Mouse (Mus musculus): ENCODE results near the gene Park7. TPM values are rescaled to one million over a fixed set of nuclear protein-coding genes. Genes with fewer than 3 reads are reported as not detected.
A peak's percentile ranks its signal among the peaks of the same experiment; 100 is the strongest.
"Not testable (repeated sequence)": the region's sequence is repeated elsewhere in the genome, so short reads cannot be mapped to it uniquely, and the experiment has no call there.

Gene Park7
- polyA plus RNA-seq, 1 experiment: 92.2 TPM

DNA sequence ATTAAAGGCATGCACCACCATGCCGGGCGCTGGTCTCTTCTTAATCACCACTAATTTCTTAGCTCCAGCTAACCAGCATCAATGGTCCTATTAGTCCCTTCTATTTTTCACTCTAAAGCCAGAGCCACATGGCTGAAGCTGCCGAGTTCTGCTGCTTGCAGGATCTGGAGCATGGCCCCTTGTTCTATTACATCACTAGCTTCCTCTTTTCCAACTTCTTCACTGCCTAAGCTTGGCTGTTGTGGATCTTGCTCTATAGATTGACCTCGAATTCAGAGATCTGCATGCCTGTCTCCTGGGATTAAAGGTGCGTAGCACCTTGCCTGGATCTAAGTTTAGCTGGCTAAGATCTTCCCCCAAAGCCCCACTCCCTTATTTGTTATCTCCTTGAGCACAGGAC, 31.6 kb downstream of the Park7 start:
- H3K4me1 ChIP-seq (ENCODE audit: control insufficient read depth, insufficient read depth, low read length): peaks cover 8% of the 10 kb centered on the region
- no peak overlapping the region for H3K4me3 ChIP-seq (ENCODE audit: insufficient read depth, low read length)
- TF ChIP-seq CTCF (IDR thresholded peaks at IDR 0.05; ENCODE audit: low read depth, low read length): no peak
- TF ChIP-seq POLR2A (IDR thresholded peaks at IDR 0.05; ENCODE audit: borderline replicate concordance, low read depth, low read length): no peak
- H3K27ac ChIP-seq (ENCODE audit: insufficient read depth, low read depth, low read length): no peak overlapping the region

DNA sequence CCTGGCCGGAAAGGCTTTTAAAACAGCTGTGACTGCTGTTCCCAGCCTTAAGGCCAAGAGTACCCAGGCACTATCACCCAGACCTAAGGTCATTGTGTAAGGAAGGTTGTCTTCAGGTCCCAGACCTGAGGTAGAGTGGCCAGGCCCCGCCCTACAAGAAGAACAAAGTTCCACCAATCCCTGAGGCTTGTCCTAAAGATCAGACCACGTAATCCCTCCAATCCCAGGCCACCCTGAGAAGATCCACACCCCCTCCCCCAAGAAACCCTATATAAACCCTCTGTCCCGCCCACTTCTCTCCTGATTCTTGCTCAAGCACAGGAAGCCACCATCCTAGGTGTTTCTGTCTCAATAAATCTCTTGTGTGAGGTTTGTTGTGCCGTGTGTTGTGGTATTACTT, 33.9 kb downstream of the Park7 start:
- Histone ChIP-seq H3K4me1 (ENCODE audit: control insufficient read depth, insufficient read depth, low read length) (peaks cover 8% of the 10 kb centered on the region), H3K4me3 (ENCODE audit: insufficient read depth, low read length) (no peak overlapping the region), H3K27ac (ENCODE audit: insufficient read depth, low read depth, low read length) (no peak overlapping the region)
- TF ChIP-seq POLR2A (IDR thresholded peaks at IDR 0.05; ENCODE audit: borderline replicate concordance, low read depth, low read length): no peak
- no peak for TF ChIP-seq CTCF (IDR thresholded peaks at IDR 0.05; ENCODE audit: low read depth, low read length)

DNA sequence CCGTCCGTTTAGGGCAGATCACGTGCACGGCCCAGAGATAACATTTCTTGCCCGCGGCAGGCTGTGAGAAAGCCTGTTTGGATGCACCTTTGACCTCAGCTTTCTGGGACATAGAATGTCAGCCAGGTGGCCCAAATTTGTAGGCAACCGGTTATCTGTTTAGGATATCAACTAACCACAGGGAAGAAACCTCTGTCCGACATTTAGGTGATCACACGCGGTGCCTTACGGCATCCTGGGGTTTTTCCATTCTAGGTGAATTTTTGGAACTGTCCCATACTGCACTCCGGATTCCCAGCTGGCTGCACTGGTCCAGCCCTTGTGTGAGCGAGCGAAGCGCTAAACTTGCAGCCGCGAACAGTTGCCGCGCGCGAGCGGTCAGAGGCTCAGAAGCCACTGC, 34.6 kb downstream of the Park7 start:
- Histone ChIP-seq H3K4me1 (ENCODE audit: control insufficient read depth, insufficient read depth, low read length) (peaks cover 14% of the 10 kb centered on the region), H3K4me3 (ENCODE audit: insufficient read depth, low read length) (no peak overlapping the region), H3K27ac (ENCODE audit: insufficient read depth, low read depth, low read length) (no peak overlapping the region)
- TF ChIP-seq POLR2A (IDR thresholded peaks at IDR 0.05; ENCODE audit: borderline replicate concordance, low read depth, low read length): no peak
- no peak for TF ChIP-seq CTCF (IDR thresholded peaks at IDR 0.05; ENCODE audit: low read depth, low read length)

DNA sequence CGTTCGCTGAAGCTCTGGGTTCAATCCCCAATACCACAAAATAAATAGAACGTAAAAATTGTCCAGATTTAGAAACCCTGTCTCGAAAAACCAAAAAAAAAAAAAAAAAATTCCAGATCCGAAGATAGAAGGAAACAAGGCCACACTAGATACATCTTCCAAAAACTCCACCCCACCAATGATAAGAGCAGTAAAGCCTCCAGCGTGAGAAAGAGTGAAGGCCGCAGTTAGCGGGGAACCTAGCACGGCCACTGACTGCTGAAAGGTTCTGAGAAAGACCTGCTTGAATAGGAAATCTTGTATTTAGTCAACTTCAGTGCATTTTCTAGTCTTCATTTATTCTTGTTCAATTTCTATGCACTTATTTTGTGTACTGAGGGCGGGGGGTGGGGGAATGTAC, 38.8 kb downstream of the Park7 start:
- TF ChIP-seq CTCF (IDR thresholded peaks at IDR 0.05; ENCODE audit: low read depth, low read length) (no peak), POLR2A (IDR thresholded peaks at IDR 0.05; ENCODE audit: borderline replicate concordance, low read depth, low read length) (no peak)
- no peak overlapping the region for H3K27ac ChIP-seq (ENCODE audit: insufficient read depth, low read depth, low read length)
- H3K4me3 ChIP-seq (ENCODE audit: insufficient read depth, low read length): no peak overlapping the region
- H3K4me1 ChIP-seq (ENCODE audit: control insufficient read depth, insufficient read depth, low read length): peaks cover 26% of the 10 kb centered on the region

DNA sequence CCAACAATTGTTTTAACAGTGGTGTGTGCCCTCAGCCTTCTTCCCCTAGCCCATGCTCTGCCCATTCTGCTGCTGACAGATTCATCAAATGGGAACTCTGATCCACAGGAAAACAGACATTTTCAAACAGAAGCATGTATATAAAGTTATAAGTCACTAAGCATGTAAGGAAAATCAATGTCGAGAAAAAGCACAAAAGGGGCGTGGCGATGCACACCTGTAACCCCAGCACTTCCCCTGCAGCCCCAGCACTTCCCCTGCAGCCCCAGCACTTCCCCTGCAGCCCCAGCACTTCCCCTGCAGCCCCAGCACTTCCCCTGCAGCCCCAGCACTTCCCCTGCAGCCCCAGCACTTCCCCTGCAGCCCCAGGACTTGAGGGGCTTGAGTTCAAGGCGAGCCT, 39.8 kb downstream of the Park7 start:
- Histone ChIP-seq H3K4me1 (ENCODE audit: control insufficient read depth, insufficient read depth, low read length) (peaks cover 35% of the 10 kb centered on the region), H3K27ac (ENCODE audit: insufficient read depth, low read depth, low read length) (peak overlapping the region; percentile 50)
- H3K4me3 ChIP-seq (ENCODE audit: insufficient read depth, low read length): not testable (repeated sequence)

DNA sequence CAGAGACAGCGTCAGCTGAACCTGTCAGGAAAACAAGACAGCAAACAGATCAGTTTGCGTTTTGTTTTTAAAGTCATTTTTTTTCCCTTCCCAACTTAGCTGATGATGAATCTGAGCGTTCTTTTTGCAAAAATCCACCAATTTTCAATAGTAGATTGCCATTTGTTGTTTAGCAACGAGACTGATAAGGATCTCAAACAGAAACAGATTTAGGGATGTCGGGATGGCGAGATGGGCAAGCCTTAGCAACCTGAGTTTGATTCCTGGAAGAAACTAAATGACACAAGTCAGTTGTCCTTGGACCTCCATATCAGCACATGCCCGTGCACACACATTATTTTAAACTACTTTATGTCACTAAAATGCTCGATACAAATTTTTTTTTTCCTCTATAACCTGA, 41.6 kb downstream of the Park7 start:
- TF ChIP-seq CTCF (IDR thresholded peaks at IDR 0.05; ENCODE audit: low read depth, low read length): no peak
- no peak for TF ChIP-seq POLR2A (IDR thresholded peaks at IDR 0.05; ENCODE audit: borderline replicate concordance, low read depth, low read length)
- H3K4me1 ChIP-seq (ENCODE audit: control insufficient read depth, insufficient read depth, low read length): peaks cover 36% of the 10 kb centered on the region
- H3K4me3 ChIP-seq (ENCODE audit: insufficient read depth, low read length): no peak overlapping the region
- no peak overlapping the region for H3K27ac ChIP-seq (ENCODE audit: insufficient read depth, low read depth, low read length)

DNA sequence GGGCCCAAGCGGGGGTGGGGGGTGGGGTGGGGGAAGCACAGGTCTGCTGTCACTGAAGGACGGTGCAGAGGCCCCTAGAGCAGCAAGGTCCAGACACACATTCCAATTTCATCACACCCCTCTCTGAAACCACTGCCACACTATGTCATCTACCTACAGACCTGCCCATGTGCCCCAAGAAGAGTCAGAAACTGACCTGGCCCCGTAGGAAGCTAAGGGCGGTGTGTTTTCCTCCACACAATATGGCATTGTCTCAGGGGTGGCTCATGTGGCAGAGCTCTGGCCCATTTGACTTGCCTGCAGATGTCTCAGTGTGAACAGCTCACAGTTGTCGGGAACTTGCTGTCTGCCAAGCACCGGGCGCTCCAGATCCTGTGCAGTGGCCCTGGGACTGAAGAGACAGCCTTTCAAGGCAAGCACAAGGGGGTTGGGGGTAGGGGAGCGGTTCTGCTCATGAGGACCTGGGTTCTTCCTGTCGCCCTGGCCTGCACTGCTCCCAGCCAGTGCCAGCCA, 42.0 kb downstream of the Park7 start:
- Histone ChIP-seq H3K4me1 (ENCODE audit: control insufficient read depth, insufficient read depth, low read length) (peaks cover 36% of the 10 kb centered on the region), H3K4me3 (ENCODE audit: insufficient read depth, low read length) (no peak overlapping the region), H3K27ac (ENCODE audit: insufficient read depth, low read depth, low read length) (no peak overlapping the region)
- no peak for TF ChIP-seq POLR2A (IDR thresholded peaks at IDR 0.05; ENCODE audit: borderline replicate concordance, low read depth, low read length)
- TF ChIP-seq CTCF (IDR thresholded peaks at IDR 0.05; ENCODE audit: low read depth, low read length): no peak

DNA sequence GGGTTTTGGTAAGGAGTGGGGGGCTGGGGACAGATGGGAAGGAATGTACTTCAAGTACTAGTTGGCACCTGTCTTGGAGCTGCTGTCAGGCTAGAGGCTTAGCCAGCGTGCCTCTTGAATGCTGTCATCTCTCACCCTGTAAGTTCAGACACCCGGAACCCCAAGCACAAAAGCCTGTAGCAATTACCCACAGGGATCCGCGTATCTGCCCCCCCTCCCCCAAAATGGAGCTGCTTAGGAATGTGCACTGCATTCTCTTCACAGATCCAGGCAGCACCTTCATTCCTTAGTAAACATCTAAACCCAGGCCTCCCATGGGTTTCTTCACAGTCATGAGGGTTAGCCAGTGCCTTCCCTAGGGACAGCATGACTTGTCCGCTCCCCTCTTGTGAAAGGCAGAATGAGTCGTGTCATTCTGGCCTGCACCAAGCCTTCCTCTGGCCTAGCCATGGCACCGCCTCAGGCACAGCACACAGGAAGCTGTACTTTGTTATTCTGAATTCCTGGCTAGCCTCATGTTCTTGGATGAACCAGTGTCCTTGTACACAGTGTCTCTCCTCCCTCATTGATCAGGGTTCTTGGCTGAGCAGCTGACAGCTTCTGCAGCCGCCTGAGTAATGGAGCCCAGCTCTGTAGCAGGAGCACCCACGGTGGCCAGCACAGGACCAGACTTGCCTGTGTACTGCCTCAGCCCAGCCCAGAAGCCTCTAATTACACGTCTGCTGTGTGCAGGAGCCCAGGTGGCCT, 42.7 kb downstream of the Park7 start:
- Histone ChIP-seq H3K4me3 (ENCODE audit: insufficient read depth, low read length) (no peak overlapping the region), H3K27ac (ENCODE audit: insufficient read depth, low read depth, low read length) (peak overlapping the region; percentile 1; the same call in 1 of the 2 replicates), H3K4me1 (ENCODE audit: control insufficient read depth, insufficient read depth, low read length) (peaks cover 36% of the 10 kb centered on the region)
- TF ChIP-seq POLR2A (IDR thresholded peaks at IDR 0.05; ENCODE audit: borderline replicate concordance, low read depth, low read length): no peak

DNA sequence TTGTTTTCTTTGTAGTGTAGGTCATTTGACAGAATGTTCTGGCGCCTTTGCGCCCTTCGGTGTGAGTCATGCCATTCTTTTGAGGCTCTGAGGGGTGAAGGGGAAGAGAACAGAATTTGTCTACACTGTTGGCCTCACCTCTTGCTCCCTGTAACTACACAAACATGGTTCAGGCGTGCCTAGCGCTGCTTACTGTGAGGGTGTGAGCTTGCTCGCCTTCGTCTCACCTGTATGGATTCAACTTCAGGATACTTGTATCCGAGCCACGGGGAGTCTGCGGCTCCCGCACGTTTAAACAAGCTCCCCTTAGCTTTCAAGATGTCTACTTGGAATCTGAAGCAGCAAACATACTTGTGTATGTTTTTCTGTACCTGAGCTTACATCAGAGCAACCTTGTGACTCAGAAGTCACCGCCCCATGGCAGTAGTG, 43.3 kb downstream of the Park7 start:
- Histone ChIP-seq H3K4me3 (ENCODE audit: insufficient read depth, low read length) (no peak overlapping the region), H3K27ac (ENCODE audit: insufficient read depth, low read depth, low read length) (no peak overlapping the region), H3K4me1 (ENCODE audit: control insufficient read depth, insufficient read depth, low read length) (peaks cover 36% of the 10 kb centered on the region)
- TF ChIP-seq POLR2A (IDR thresholded peaks at IDR 0.05; ENCODE audit: borderline replicate concordance, low read depth, low read length) (no peak), CTCF (IDR thresholded peaks at IDR 0.05; ENCODE audit: low read depth, low read length) (no peak)

DNA sequence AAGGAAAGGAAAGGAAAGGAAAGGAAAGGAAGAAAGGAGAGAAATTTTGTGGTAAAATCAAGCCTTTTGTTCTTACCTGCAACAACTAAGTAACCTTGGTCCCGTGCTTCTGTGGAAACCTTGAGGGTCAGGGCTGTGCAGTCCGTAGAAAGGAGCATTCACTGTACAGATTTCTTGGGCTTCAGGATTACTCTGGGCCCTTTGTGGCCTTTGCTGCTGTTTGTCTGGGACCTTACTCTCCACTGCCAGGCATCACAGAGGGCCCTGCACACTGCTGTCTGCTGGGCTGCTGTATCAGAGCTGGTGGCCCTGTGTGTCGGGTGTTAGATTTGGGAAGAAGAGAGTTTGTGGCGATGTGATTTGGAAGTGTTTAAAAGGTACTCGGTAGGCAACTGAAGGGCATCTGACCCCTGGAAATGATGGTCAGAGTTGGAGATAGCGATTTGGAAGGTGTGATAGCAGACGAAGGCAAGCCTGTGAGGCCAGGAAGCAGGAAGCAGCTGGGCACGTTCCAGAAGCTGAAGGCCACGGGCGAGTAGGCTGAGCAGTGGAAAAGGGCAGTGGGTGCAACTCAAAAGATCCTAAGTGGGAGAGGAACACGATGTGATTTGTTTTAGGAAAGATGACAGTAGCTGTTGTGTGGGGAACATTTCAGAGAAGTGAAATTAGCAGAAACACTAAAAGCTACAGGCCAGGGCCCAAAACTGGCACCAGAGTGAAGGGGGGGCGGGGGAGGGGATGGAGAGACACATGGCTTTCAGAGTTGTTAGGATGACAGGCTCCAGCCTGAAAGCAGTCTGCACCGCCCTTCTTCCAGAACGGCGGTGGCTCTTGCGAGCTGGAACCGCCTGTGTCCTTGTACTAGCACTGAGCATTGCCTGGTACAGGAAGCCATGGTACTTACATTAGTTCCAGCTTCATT, 44.7 kb downstream of the Park7 start:
- Histone ChIP-seq H3K4me1 (ENCODE audit: control insufficient read depth, insufficient read depth, low read length) (peaks cover 30% of the 10 kb centered on the region), H3K4me3 (ENCODE audit: insufficient read depth, low read length) (no peak overlapping the region), H3K27ac (ENCODE audit: insufficient read depth, low read depth, low read length) (0 out of 2 replicates have a peak overlapping the region, but pooled peaks have one; percentile 10)
- TF ChIP-seq CTCF (IDR thresholded peaks at IDR 0.05; ENCODE audit: low read depth, low read length) (no peak), POLR2A (IDR thresholded peaks at IDR 0.05; ENCODE audit: borderline replicate concordance, low read depth, low read length) (no peak)

Measured in bone marrow macrophage, adult 2 months (primary cell).